Mouse (Mus musculus): ENCODE data around the gene Magi1.

- TF ChIP-seq CTCF (IDR thresholded peaks at IDR 0.05; ENCODE audit: borderline replicate concordance, insufficient read depth, low read length) = no peak
- TF ChIP-seq POLR2A (IDR thresholded peaks at IDR 0.05; ENCODE audit: low read depth, low read length) = peak; percentile 19
Observed at GRCm38 (mm10) chr6:94284089-94284825, 540 bp upstream of the Magi1 start.
